8 mouse cellular contexts compared by ENCODE assay signal in genomic region chr4:53825821-53826605, GRCm38 (mm10). TPM values are rescaled to one million over a fixed set of nuclear protein-coding genes. Genes with fewer than 3 reads are reported as not detected.
DNase-seq lines count a peak whose midpoint lies in the region; ATAC-seq and TF ChIP-seq lines count a peak whose summit lies in the region.

Gene Tmem38b, plus strand, starts transcription at chr4:53826045.

- peak; percentile 88 for DNase-seq in A20 (ENCODE audit: low read depth, low spot score)
- peak; percentile 80 for DNase-seq in embryonic facial prominence, embryonic 14.5 days (ENCODE audit: low spot score)
- peak; percentile 58 to 61 for DNase-seq in heart, adult 9 months (ENCODE audit: low spot score in 2 of 2)
- peak; percentile 84 for DNase-seq in liver, embryonic 11.5 days (ENCODE audit: low spot score)
- peak; percentile 74 to 90 for DNase-seq in spleen, postnatal 4 days (ENCODE audit: low spot score in 2 of 2)

- H3K4me2 ChIP-seq in embryonic facial prominence, embryonic 14.5 days (ENCODE audit: low read depth, low read length): peak within 1 kb of the TSS; percentile 71
- peak within 1 kb of the TSS; percentile 81 for H3K4me2 ChIP-seq in kidney, embryonic 14.5 days (replicated peaks; ENCODE audit: low read depth, low read length)
- H3K4me2 ChIP-seq in liver, embryonic 11.5 days: peak within 1 kb of the TSS; percentile 69
- H3K4me2 ChIP-seq in myocyte (ENCODE audit: low read depth): peak within 1 kb of the TSS; percentile 79

- H3K27me3 ChIP-seq in embryonic facial prominence, embryonic 14.5 days (replicated peaks; ENCODE audit: control insufficient read depth, insufficient read depth, low read length): no peaks in the 10 kb centered on the region
- H3K27me3 ChIP-seq in kidney, embryonic 14.5 days (ENCODE audit: control insufficient read depth, insufficient read depth, low read length): no peaks in the 10 kb centered on the region
- no peaks in the 10 kb centered on the region for H3K27me3 ChIP-seq in liver, embryonic 11.5 days (replicated peaks; ENCODE audit: control insufficient read depth, insufficient read depth, low read length)
- no peaks in the 10 kb centered on the region for H3K27me3 ChIP-seq in myocyte (ENCODE audit: control insufficient read depth, insufficient read depth, insufficient read length)

- H3K9me3 ChIP-seq in embryonic facial prominence, embryonic 14.5 days (ENCODE audit: control insufficient read depth, low read length): no peaks in the 10 kb centered on the region
- no peaks in the 10 kb centered on the region for H3K9me3 ChIP-seq in kidney, embryonic 14.5 days (ENCODE audit: control insufficient read depth, low read length)
- H3K9me3 ChIP-seq in liver, embryonic 11.5 days (ENCODE audit: control insufficient read depth, low read length): no peaks in the 10 kb centered on the region

- H3K27ac ChIP-seq in bone marrow, adult 2 months (ENCODE audit: control insufficient read depth, insufficient read depth, low read depth, low read length, poor library complexity): peak within 1 kb of the TSS; percentile 71
- no peak within 1 kb of the TSS for H3K27ac ChIP-seq in embryonic facial prominence, embryonic 14.5 days (replicated peaks; ENCODE audit: low read depth, low read length)
- H3K27ac ChIP-seq in kidney, embryonic 14.5 days (ENCODE audit: low read depth, low read length): no peak within 1 kb of the TSS
- H3K27ac ChIP-seq in liver, embryonic 11.5 days (ENCODE audit: low read depth, low read length): no peak within 1 kb of the TSS

- H3ac ChIP-seq in myocyte (ENCODE audit: control insufficient read depth, insufficient read length): peak within 1 kb of the TSS; percentile 53

- TF ChIP-seq POLR2A in bone marrow, adult 2 months (IDR thresholded peaks at IDR 0.05; ENCODE audit: borderline replicate concordance, control insufficient read depth, low read depth, low read length): peak; percentile 9; the same call in 1 of the 2 replicates
- TF ChIP-seq POLR2A in myocyte (IDR thresholded peaks at IDR 0.05; ENCODE audit: insufficient read length, low read depth): peak; percentile 69

- peak; percentile 91 for ATAC-seq in embryonic facial prominence, embryonic 14.5 days (ENCODE audit: low read depth)
- ATAC-seq in kidney, embryonic 14.5 days (ENCODE audit: low FRiP score, low TSS enrichment): peak; percentile 94
- ATAC-seq in liver, embryonic 11.5 days (replicated peaks; ENCODE audit: low FRiP score): peak; percentile 91

- H3K79me2 ChIP-seq in myocyte (ENCODE audit: control insufficient read depth, insufficient read depth): peaks cover 39% of the 10 kb centered on the region

- TF ChIP-seq CTCF in bone marrow, adult 2 months (IDR thresholded peaks at IDR 0.05; ENCODE audit: control insufficient read depth, insufficient read depth, low read length): no peak

- WGBS in bone marrow, adult 2 months: under 1% methylated on average over 55 of the region's 55 CpGs
- WGBS in embryonic facial prominence, embryonic 14.5 days: 0% methylated on average over 39 of the region's 55 CpGs
- under 1% methylated on average over 54 of the region's 55 CpGs for WGBS in kidney, embryonic 14.5 days
- under 1% methylated on average over 52 of the region's 55 CpGs for WGBS in liver, embryonic 11.5 days

- no peaks in the 10 kb centered on the region for H3K36me3 ChIP-seq in embryonic facial prominence, embryonic 14.5 days (ENCODE audit: control insufficient read depth, insufficient read depth, low read length)
- no peaks in the 10 kb centered on the region for H3K36me3 ChIP-seq in kidney, embryonic 14.5 days (ENCODE audit: control insufficient read depth, insufficient read depth, low read length)
- H3K36me3 ChIP-seq in liver, embryonic 11.5 days (ENCODE audit: control insufficient read depth, insufficient read depth, low read length): no peaks in the 10 kb centered on the region
- no peaks in the 10 kb centered on the region for H3K36me3 ChIP-seq in myocyte (ENCODE audit: control insufficient read depth, insufficient read depth)

- H3K4me3 ChIP-seq in bone marrow, adult 2 months (replicated peaks; ENCODE audit: control insufficient read depth, low read depth, low read length): peak within 1 kb of the TSS; percentile 75
- peak within 1 kb of the TSS; percentile 96 for H3K4me3 ChIP-seq in embryonic facial prominence, embryonic 14.5 days (ENCODE audit: low read depth, low read length)
- peak within 1 kb of the TSS; percentile 85 for H3K4me3 ChIP-seq in kidney, embryonic 14.5 days (ENCODE audit: low read length)
- peak within 1 kb of the TSS; percentile 66 for H3K4me3 ChIP-seq in liver, embryonic 11.5 days (ENCODE audit: low read depth, low read length)
- H3K4me3 ChIP-seq in myocyte: peak within 1 kb of the TSS; percentile 56

- peak within 1 kb of the TSS; percentile 86 for H3K9ac ChIP-seq in embryonic facial prominence, embryonic 14.5 days (ENCODE audit: low read depth, low read length)
- H3K9ac ChIP-seq in kidney, embryonic 14.5 days (ENCODE audit: low read depth, low read length): peak within 1 kb of the TSS; percentile 72
- H3K9ac ChIP-seq in liver, embryonic 11.5 days (ENCODE audit: low read depth, low read length): peak within 1 kb of the TSS; percentile 63

- H3K4me1 ChIP-seq in bone marrow, adult 2 months (ENCODE audit: control insufficient read depth, insufficient read depth, low read length): peaks cover 2% of the 10 kb centered on the region; the same call in 1 of the 2 replicates
- 0 out of 2 replicates have a peak, but pooled peaks cover 12% of the 10 kb centered on the region for H3K4me1 ChIP-seq in embryonic facial prominence, embryonic 14.5 days (ENCODE audit: control insufficient read depth, insufficient read depth, low read length)
- H3K4me1 ChIP-seq in kidney, embryonic 14.5 days (ENCODE audit: control insufficient read depth, insufficient read depth, low read length): no peaks in the 10 kb centered on the region
- no peaks in the 10 kb centered on the region for H3K4me1 ChIP-seq in liver, embryonic 11.5 days (replicated peaks; ENCODE audit: control insufficient read depth, insufficient read depth, low read length)

TF ChIP-seq in myocyte, 11 proteins besides CTCF, POLR2A, EP300 and RAD21:
- peak; percentile 78 for TF ChIP-seq POLR2AphosphoS2 (IDR thresholded peaks at IDR 0.05; ENCODE audit: insufficient read length, low read depth)
- peak in 1 of 3 experiments; percentile 33 for TF ChIP-seq MYOG (IDR thresholded peaks at IDR 0.05; ENCODE audit: control insufficient read depth in 1 of 3, insufficient read depth in 1 of 3, insufficient read length in 2 of 3, low read depth in 2 of 3)
- no peak for TF ChIP-seq E2F4 (IDR thresholded peaks at IDR 0.05; ENCODE audit: insufficient read depth)
- peak in 1 of 3 experiments; percentile 55 for TF ChIP-seq MYOD1 (IDR thresholded peaks at IDR 0.05; ENCODE audit: control insufficient read depth in 1 of 3, insufficient read length in 2 of 3, low read depth in 2 of 3)
- peak; percentile 56 for TF ChIP-seq USF1 (IDR thresholded peaks at IDR 0.05; ENCODE audit: low read depth)
- TF ChIP-seq SRF (IDR thresholded peaks at IDR 0.05; ENCODE audit: control insufficient read depth, insufficient read length, low read depth): peak; percentile 84

RNA-seq across cellular contexts. Expression of gene Tmem38b, which starts in this region (rescaled TPM):
- polyA plus RNA-seq in bone marrow, adult 2 months (2011; ENCODE audit: insufficient read depth, insufficient read length, low replicate concordance, missing spikeins): 3.8 and 5.0 TPM in 2 replicates
- polyA plus RNA-seq in embryonic facial prominence, embryonic 14.5 days (2014; fragmentation: Nextera tagmentation; extraction: Ambion mirVana): 16.3 and 17.8 TPM in 2 replicates
- 4.8 and 6.2 TPM in 2 replicates for polyA plus RNA-seq in kidney, embryonic 14.5 days (2014; fragmentation: Nextera tagmentation; extraction: Ambion mirVana)
- polyA plus RNA-seq in liver, embryonic 11.5 days (2014; fragmentation: Nextera tagmentation; extraction: Ambion mirVana): 4.5 and 5.1 TPM in 2 replicates
- 39.7 TPM for polyA plus RNA-seq in myocyte (2012; fragmentation: generic; extraction: Trizol)
